Comparison of ENCODE assay signal across 8 mouse cellular contexts in the genomic region with DNA sequence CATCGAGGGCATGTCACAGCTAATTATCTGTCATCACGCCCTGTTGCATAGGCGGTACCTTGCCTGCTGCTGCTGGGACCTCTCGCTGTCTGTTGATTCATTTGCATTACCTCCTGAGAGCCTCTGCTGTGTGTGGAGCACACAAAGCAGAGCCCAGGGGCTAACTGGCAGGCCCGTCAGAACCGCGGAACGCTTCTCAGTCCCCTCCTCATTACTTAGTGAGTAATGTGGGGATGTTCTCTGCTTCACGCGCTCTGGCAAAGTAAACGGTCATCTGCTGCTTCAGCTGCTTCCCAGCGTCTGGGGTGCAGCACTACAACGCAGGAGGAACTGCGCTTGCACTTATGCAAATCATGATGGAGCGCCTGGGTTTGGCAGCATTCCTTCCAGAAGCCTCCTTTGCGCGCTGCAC. TPM values are rescaled to one million over a fixed set of nuclear protein-coding genes. Genes with fewer than 3 reads are reported as not detected.
DNase-seq lines count a peak whose midpoint lies in the region; ATAC-seq and TF ChIP-seq lines count a peak whose summit lies in the region.

No protein-coding gene starts in this region.

- no peaks in the 10 kb centered on the region for H3K36me3 ChIP-seq in E14TG2a.4 (ENCODE audit: insufficient read depth, low read length)
- H3K36me3 ChIP-seq in forebrain, embryonic 12.5 days (replicated peaks), result no peaks in the 10 kb centered on the region
- H3K36me3 ChIP-seq in hindbrain, postnatal 0 days (ENCODE audit: insufficient read depth, low read length), result no peaks in the 10 kb centered on the region
- no peaks in the 10 kb centered on the region for H3K36me3 ChIP-seq in midbrain, embryonic 14.5 days (ENCODE audit: control insufficient read depth, insufficient read depth, low read length)
- H3K36me3 ChIP-seq in thymus, adult 2 months (ENCODE audit: control insufficient read depth, insufficient read depth, low read length), result no peaks in the 10 kb centered on the region

- WGBS in forebrain, embryonic 12.5 days, result under 1% methylated on average over 17 of the region's 17 CpGs
- WGBS in hindbrain, postnatal 0 days, result under 1% methylated on average over 17 of the region's 17 CpGs
- under 1% methylated on average over 17 of the region's 17 CpGs for WGBS in midbrain, embryonic 14.5 days
- WGBS in thymus, adult 2 months, result 6% methylated on average over 17 of the region's 17 CpGs

- no peak for TF ChIP-seq POLR2A in thymus, adult 2 months (IDR thresholded peaks at IDR 0.05; ENCODE audit: control insufficient read depth, extremely low read depth, insufficient read depth, low read length, poor library complexity)

- no peaks in the 10 kb centered on the region for H3K27me3 ChIP-seq in E14TG2a.4 (ENCODE audit: insufficient read depth, low read length)
- H3K27me3 ChIP-seq in forebrain, embryonic 12.5 days, result no peaks in the 10 kb centered on the region
- no peaks in the 10 kb centered on the region for H3K27me3 ChIP-seq in hindbrain, postnatal 0 days (ENCODE audit: insufficient read depth, low read length)
- H3K27me3 ChIP-seq in midbrain, embryonic 14.5 days (ENCODE audit: control insufficient read depth, insufficient read depth, low read length), result no peaks in the 10 kb centered on the region
- H3K27me3 ChIP-seq in thymus, adult 2 months (ENCODE audit: control insufficient read depth, insufficient read depth, low read length), result no peaks in the 10 kb centered on the region

- H3K9ac ChIP-seq in forebrain, embryonic 12.5 days, result peak overlapping the region; percentile 36; the same call in 1 of the 2 replicates
- peak overlapping the region; percentile 43 for H3K9ac ChIP-seq in hindbrain, postnatal 0 days (replicated peaks; ENCODE audit: low read length)
- peak overlapping the region; percentile 45 for H3K9ac ChIP-seq in midbrain, embryonic 14.5 days (replicated peaks; ENCODE audit: low read length)

- H3K27ac ChIP-seq in forebrain, embryonic 12.5 days, result peak overlapping the region; percentile 56
- H3K27ac ChIP-seq in hindbrain, postnatal 0 days, result peak overlapping the region; percentile 66; the same call in 1 of the 2 replicates
- H3K27ac ChIP-seq in midbrain, embryonic 14.5 days (replicated peaks; ENCODE audit: low read depth, low read length), result peak overlapping the region; percentile 50
- no peak overlapping the region for H3K27ac ChIP-seq in thymus, adult 2 months (ENCODE audit: control insufficient read depth, insufficient read depth, low read length)

- no peak for TF ChIP-seq CTCF in E14TG2a.4 (conservative IDR thresholded peaks at IDR 0.05; ENCODE audit: low read length)
- TF ChIP-seq CTCF in hindbrain, postnatal 0 days (IDR thresholded peaks at IDR 0.05; ENCODE audit: low read depth), result peak; percentile 37; the same call in 1 of the 2 replicates
- TF ChIP-seq CTCF in thymus, adult 2 months (IDR thresholded peaks at IDR 0.05; ENCODE audit: borderline replicate concordance, control insufficient read depth, extremely low read depth, insufficient read depth, low read length, poor library complexity), result no peak

- H3K9me3 ChIP-seq in E14TG2a.4 (ENCODE audit: low read length), result no peaks in the 10 kb centered on the region
- no peaks in the 10 kb centered on the region for H3K9me3 ChIP-seq in forebrain, embryonic 12.5 days
- no peaks in the 10 kb centered on the region for H3K9me3 ChIP-seq in hindbrain, postnatal 0 days (ENCODE audit: low read length)
- no peaks in the 10 kb centered on the region for H3K9me3 ChIP-seq in midbrain, embryonic 14.5 days (ENCODE audit: control insufficient read depth, low read length)

- intact Hi-C loops in left cerebral cortex, postnatal 36 days (cut with DNase I), result loop anchor here (10.0 kb wide), 1 partner anchor 310 kb away; no protein-coding TSS in a partner anchor

- peak; percentile 83 for ATAC-seq in forebrain, embryonic 12.5 days (ENCODE audit: low FRiP score)
- peak; percentile 92 for ATAC-seq in hindbrain, postnatal 0 days
- ATAC-seq in midbrain, embryonic 14.5 days (ENCODE audit: low FRiP score, low TSS enrichment), result peak; percentile 81

- peaks cover 10% of the 10 kb centered on the region for H3K4me1 ChIP-seq in E14TG2a.4 (replicated peaks; ENCODE audit: low read depth, low read length)
- peaks cover 6% of the 10 kb centered on the region; the same call in 1 of the 2 replicates for H3K4me1 ChIP-seq in forebrain, embryonic 12.5 days
- no peaks in the 10 kb centered on the region for H3K4me1 ChIP-seq in hindbrain, postnatal 0 days (ENCODE audit: insufficient read depth, low read length)
- H3K4me1 ChIP-seq in midbrain, embryonic 14.5 days (ENCODE audit: control insufficient read depth, insufficient read depth, low read length), result no peaks in the 10 kb centered on the region
- no peaks in the 10 kb centered on the region for H3K4me1 ChIP-seq in thymus, adult 2 months (replicated peaks; ENCODE audit: control insufficient read depth, insufficient read depth, low read length)

- H3K4me2 ChIP-seq in forebrain, embryonic 12.5 days, result peak overlapping the region; percentile 60
- peak overlapping the region; percentile 68 for H3K4me2 ChIP-seq in hindbrain, postnatal 0 days (ENCODE audit: low read depth, low read length)
- H3K4me2 ChIP-seq in midbrain, embryonic 14.5 days (ENCODE audit: low read length), result peak overlapping the region; percentile 72

- peak; percentile 32 for DNase-seq in adrenal gland, postnatal 10 days
- peak; percentile 86 for DNase-seq in hindbrain, postnatal 0 days (ENCODE audit: low spot score)
- DNase-seq in left cerebral cortex, postnatal 36 days (ENCODE audit: low spot score in 2 of 2), result peak; percentile 77 to 78
- DNase-seq in midbrain, embryonic 14.5 days, result peak; percentile 78
- DNase-seq in thymus, adult 2 months, result no peak
- no peak for DNase-seq in urinary bladder, postnatal 4 days (ENCODE audit: low spot score in 2 of 2)

- peak overlapping the region; percentile 57 for H3K4me3 ChIP-seq in E14TG2a.4 (replicated peaks; ENCODE audit: low read length)
- peak overlapping the region; percentile 31 for H3K4me3 ChIP-seq in forebrain, embryonic 12.5 days (replicated peaks)
- peak overlapping the region; percentile 32 for H3K4me3 ChIP-seq in hindbrain, postnatal 0 days (ENCODE audit: low read length)
- peak overlapping the region; percentile 33 for H3K4me3 ChIP-seq in midbrain, embryonic 14.5 days (replicated peaks; ENCODE audit: low read depth, low read length)
- H3K4me3 ChIP-seq in thymus, adult 2 months (ENCODE audit: control insufficient read depth, insufficient read depth, low read length), result no peak overlapping the region

RNA-seq across cellular contexts. Expression of gene Tyrp1, which starts 30.6 kb away (rescaled TPM):
- total RNA-seq in adrenal gland, postnatal 10 days (2021), result under 1 TPM in 1 of 2 experiments, not detected in 1; 0.39 TPM
- polyA plus RNA-seq in forebrain, embryonic 12.5 days (2016; fragmentation: Nextera tagmentation; extraction: Ambion mirVana), result 0.14 and 0.93 TPM in 2 replicates
- total RNA-seq in hindbrain, postnatal 0 days (2014; rRNA removed), result 0.26 TPM in 1 of 2 replicates, not detected in the other
- polyA plus RNA-seq in hindbrain, postnatal 0 days (2015; fragmentation: Nextera tagmentation; extraction: Ambion mirVana), result 0.13 and 0.20 TPM in 2 replicates
- total RNA-seq in left cerebral cortex, postnatal 36 days (2021), result not detected
- 0.16 and 0.45 TPM in 2 replicates for polyA plus RNA-seq in midbrain, embryonic 14.5 days (2014; fragmentation: Nextera tagmentation; extraction: Ambion mirVana)
- polyA plus RNA-seq in thymus, adult 2 months (2012; rRNA removed), result 0.08 TPM in 1 of 2 replicates, not detected in the other

RNA-seq across cellular contexts. Expression of gene Lurap1l, which starts 45.9 kb away (rescaled TPM):
- total RNA-seq in adrenal gland, postnatal 10 days (2021), result 10 to 100 TPM in 1 of 2 experiments, 1 to 10 TPM in 1; 9.6 to 11.6 TPM
- polyA plus RNA-seq in forebrain, embryonic 12.5 days (2016; fragmentation: Nextera tagmentation; extraction: Ambion mirVana), result 3.1 and 3.2 TPM in 2 replicates
- total RNA-seq in hindbrain, postnatal 0 days (2014; rRNA removed), result 10.0 and 13.5 TPM in 2 replicates
- polyA plus RNA-seq in hindbrain, postnatal 0 days (2015; fragmentation: Nextera tagmentation; extraction: Ambion mirVana), result 9.1 and 9.5 TPM in 2 replicates
- 10 to 100 TPM in 1 of 2 experiments, 1 to 10 TPM in 1; 8.8 to 11.8 TPM for total RNA-seq in left cerebral cortex, postnatal 36 days (2021)
- polyA plus RNA-seq in midbrain, embryonic 14.5 days (2014; fragmentation: Nextera tagmentation; extraction: Ambion mirVana), result 8.8 and 11.5 TPM in 2 replicates
- polyA plus RNA-seq in thymus, adult 2 months (2012; rRNA removed), result 4.2 and 4.4 TPM in 2 replicates

Comparison
In these comparisons a context has a peak if more than half of its experiments do, and no peak if none do; other contexts are left out.
1. DNase-seq: peak in adrenal gland, postnatal 10 days (single experiment), hindbrain, postnatal 0 days (single experiment), left cerebral cortex, postnatal 36 days (2 of 2) and midbrain, embryonic 14.5 days (single experiment); none in thymus, adult 2 months (single experiment) and urinary bladder, postnatal 4 days (0 of 2).
2. Peak in every context shown above with its lines, with median percentiles within 50 percentile points of each other: ATAC-seq, H3K4me2 ChIP-seq and H3K9ac ChIP-seq.